Mouse (Mus musculus): ENCODE measurements around the gene Slc13a5. TPM values are rescaled to one million over a fixed set of nuclear protein-coding genes. Genes with fewer than 3 reads are reported as not detected.
A peak's percentile ranks its signal among the peaks of the same experiment; 100 is the strongest.

The Slc13a5 gene
- total RNA-seq, 2 experiments from 2014 or later, result 0.15 to 1.4 TPM

GRCm38 (mm10) chr11:72265483-72265882 lies 1.5 kb downstream of the Slc13a5 start:
- peak; percentile 53 for DNase-seq

GRCm38 (mm10) chr11:72256441-72256840 lies 10.6 kb downstream of the Slc13a5 start:
- no peak for DNase-seq

GRCm38 (mm10) chr11:72255629-72256028 lies 11.4 kb downstream of the Slc13a5 start:
- DNase-seq, result no peak

GRCm38 (mm10) chr11:72245196-72245753 lies 21.7 kb downstream of the Slc13a5 start:
- DNase-seq, result no peak

GRCm38 (mm10) chr11:72240062-72240860 lies 26.8 kb downstream of the Slc13a5 start:
- no peak for DNase-seq

- DNase-seq, result peak; percentile 12
These were observed 33.0 kb downstream of the Slc13a5 start for GRCm38 (mm10) chr11:72234013-72234412.

GRCm38 (mm10) chr11:72232991-72233390 lies 34.0 kb downstream of the Slc13a5 start:
- no peak for DNase-seq

GRCm38 (mm10) chr11:72232068-72232467 lies 35.0 kb downstream of the Slc13a5 start:
- no peak for DNase-seq

GRCm38 (mm10) chr11:72228513-72228912 lies 38.5 kb downstream of the Slc13a5 start:
- DNase-seq, result no peak

GRCm38 (mm10) chr11:72226901-72227300 lies 40.1 kb downstream of the Slc13a5 start:
- no peak for DNase-seq

- DNase-seq, result peak; percentile 10
These were observed 40.8 kb downstream of the Slc13a5 start for GRCm38 (mm10) chr11:72226020-72226791.

GRCm38 (mm10) chr11:72224865-72225264 lies 42.2 kb downstream of the Slc13a5 start:
- DNase-seq, result peak; percentile 84

GRCm38 (mm10) chr11:72223414-72223813 lies 43.6 kb downstream of the Slc13a5 start:
- DNase-seq, result no peak

- peak; percentile 82 for DNase-seq
These were observed 45.7 kb downstream of the Slc13a5 start for GRCm38 (mm10) chr11:72221278-72221677.

- no peak for DNase-seq
These were observed 49.9 kb downstream of the Slc13a5 start for GRCm38 (mm10) chr11:72217116-72217515.

- peak; percentile 87 for DNase-seq
These were observed 51.6 kb downstream of the Slc13a5 start, which contains the start of gene Med31 for GRCm38 (mm10) chr11:72215410-72215797. Gene Med31 (minus strand): TSS chr11:72215592.

- DNase-seq, result peak; percentile 96
These were observed 52.2 kb downstream of the Slc13a5 start for GRCm38 (mm10) chr11:72214591-72215409.

GRCm38 (mm10) chr11:72207834-72208377 lies 59.1 kb downstream of the Slc13a5 start:
- no peak for DNase-seq

- DNase-seq, result peak; percentile 92
These were observed 59.7 kb downstream of the Slc13a5 start, which contains the start of the genes 4933427D14Rik and Txndc17 for GRCm38 (mm10) chr11:72207204-72207833. Gene 4933427D14Rik (minus strand): TSS chr11:72207459. Gene Txndc17 (plus strand): TSS chr11:72207547.

- DNase-seq, result peak; percentile 43
These were observed 60.5 kb downstream of the Slc13a5 start, which contains the start of gene Gm43951 for GRCm38 (mm10) chr11:72206341-72207203. Gene Gm43951 (minus strand): TSS chr11:72206840.
